Mouse (Mus musculus): ENCODE data around the gene Dlgap5. TPM values are rescaled to one million over a fixed set of nuclear protein-coding genes. Genes with fewer than 3 reads are reported as not detected.
"Not testable (repeated sequence)": the region's sequence is repeated elsewhere in the genome, so short reads cannot be mapped to it uniquely, and the experiment has no call there.

The Dlgap5 gene
- total RNA-seq (2021): 1 to 10 TPM in 1 of 2 experiments, under 1 TPM in 1; 0.57 to 1.1 TPM

DNA sequence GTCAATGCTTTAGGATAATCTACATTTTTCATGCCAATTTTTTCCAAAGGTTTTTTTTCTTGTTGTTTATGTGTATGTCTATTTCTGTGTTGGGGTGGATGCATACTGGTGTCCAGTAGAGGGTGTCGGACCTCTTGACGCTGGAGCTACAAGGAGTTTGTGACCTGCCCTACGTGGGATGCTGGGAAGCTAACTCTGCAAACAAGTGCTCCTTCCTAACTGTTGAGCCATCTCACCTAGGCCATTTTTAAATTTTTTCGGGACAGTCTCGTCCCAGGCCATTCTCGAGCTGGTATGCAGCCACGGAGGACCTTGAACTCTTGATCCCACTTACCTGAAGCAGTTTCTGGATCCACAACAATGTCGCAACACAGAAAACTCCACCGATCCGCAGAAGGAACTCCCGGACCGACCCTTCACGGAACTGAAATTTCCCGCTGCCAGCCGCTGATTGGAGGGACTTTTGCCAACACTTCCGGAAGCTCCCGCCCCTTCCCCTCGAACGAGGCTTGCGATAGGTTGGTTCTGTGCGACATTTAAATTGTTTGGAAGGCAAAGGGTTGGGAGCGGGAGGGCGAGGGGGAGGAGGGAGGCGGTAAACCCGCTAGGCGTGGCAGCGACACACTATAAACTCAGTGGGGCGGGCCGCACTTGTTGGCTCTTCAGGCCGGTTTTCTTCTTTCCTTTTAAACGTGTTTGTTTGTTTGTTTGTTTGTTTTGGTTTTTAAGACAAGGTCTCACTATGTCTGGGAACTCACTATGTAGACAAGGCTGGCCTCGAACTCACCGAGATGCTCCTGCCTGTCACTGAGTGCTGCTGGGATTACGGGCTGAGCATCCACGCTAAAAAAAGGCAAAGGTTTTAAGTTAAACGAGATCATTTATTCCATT lies at the start of gene Dlgap5:
Gene Dlgap5 (minus strand): TSS at position 633 of the 891 bp plus-strand sequence.
- peak; percentile 87 for DNase-seq (ENCODE audit: low spot score)
- intact Hi-C loops (cut with DNase I): loop anchor here (5.0 kb wide), 2 partner anchors 54 to 114 kb away; no protein-coding TSS in a partner anchor

DNA sequence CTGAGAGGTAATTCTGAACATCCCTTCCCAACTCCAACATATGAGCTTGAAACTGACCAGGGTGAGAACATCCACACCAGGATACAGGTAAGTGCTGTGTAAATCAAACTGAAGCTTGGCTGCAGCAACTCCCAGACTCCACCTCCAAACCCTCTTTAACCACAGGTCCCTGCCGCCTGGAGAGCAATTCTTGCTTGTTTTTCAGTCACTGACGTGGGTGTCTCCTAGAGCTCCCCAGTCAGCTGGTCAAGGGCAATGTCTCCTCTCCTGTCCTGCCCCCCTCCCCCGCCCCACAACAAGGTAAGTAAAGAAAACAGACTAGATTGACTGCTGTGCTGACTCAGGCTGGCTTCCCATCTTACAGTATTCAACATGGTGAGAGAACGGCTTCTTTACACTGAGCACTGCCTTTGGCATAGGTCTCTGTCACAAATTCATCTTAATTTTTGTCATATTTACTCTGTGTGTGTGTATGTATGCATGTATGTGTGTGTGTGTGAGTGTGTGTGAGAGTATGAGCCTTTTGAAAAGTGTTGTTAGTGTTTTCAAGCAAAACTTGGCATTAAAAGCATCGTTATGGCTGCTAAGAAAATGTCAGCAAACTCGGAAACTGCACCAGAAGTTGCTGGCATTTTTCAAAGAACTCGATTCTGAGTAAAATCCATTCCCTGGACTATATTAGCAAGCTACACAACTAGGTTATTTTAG lies 47.4 kb upstream of the Dlgap5 start:
- intact Hi-C loops (cut with DNase I): no loop called here
- no peak for DNase-seq (ENCODE audit: low spot score)

DNA sequence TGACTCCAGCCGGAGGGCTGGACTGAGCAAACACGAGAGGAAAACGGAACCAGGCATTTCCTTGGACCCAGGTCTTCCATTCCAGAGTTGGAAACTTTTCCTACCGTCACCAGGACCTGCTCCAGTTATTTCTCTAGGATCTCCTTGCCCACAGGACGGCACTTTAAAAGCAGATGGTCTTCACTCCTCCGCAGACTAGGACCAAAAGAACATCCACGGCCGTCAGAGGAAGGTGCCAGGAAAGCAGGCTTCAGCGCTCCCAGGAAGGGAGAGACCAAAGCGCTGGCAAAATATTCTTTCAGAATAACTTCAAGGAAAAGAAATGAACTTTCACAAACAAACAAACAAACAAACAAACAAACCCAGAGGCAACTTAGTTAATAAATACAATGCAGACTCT lies 46.2 kb upstream of the Dlgap5 start:
- no peak for DNase-seq (ENCODE audit: low spot score)
- intact Hi-C loops (cut with DNase I): no loop called here

DNA sequence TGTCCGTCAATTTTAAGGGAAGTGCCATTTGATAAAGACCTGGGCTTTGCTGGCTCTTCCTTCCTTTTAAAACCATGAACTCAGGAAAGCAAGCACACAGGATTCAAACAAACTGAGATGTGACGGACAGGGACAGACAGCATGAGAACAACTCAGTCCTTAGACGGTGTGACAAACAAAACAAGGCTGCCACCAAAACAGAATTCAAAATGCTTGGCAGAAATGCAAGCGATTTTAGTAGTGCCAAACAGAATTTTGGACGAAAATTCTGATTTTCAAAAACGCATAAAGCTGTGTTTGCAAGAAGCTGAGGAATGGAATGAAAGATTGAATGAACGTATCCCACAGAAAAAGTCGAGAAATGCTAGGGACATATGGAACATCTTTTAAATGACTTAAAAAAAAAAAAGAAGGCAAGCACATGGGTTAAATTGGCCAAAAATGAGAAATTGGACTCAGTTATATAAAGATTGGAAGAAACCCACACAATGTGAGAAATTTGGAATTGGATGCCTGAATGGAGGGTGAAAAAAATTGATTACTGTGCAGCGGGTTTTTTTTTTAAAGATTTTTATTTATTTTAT lies 44.8 kb upstream of the Dlgap5 start:
- DNase-seq (ENCODE audit: low spot score): no peak
- intact Hi-C loops (cut with DNase I): no loop called here

DNA sequence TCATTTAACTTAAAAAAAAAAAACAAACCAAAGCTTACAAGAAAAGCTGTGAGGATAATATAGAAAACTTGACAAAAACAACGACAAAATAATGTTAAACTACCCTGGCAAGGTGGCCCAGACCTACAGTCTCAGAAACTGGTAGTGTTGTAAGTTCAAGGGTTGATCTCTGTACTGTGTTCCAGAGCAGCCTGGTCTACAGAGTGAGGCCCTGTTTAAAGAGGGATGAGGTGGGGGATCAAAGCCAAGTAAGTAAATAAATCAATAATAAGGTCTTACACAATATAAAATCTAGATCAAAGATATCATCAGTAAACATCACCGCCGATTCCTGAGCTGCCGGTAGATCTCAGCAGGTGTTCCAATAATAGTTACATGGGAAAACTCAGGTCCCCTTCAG lies 44.2 kb upstream of the Dlgap5 start:
- DNase-seq (ENCODE audit: low spot score): no peak
- intact Hi-C loops (cut with DNase I): no loop called here

DNA sequence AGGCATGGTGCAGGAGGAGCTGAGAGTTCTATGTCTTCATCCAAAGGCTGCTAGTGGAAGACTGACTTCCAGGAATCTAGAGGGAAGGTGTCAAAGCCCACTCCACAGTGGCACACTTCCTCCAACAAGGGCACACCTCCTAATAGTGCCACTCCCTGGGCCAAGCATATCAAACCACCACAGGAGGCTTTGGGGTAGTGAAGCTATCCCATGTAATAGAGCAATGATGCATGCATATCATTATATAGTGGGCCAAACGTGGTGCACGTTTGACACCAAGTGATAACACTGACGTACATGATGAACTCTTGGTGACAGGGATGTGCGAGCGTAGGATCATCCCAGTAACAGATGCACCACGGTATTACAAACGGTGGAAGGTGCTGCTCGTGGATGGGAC lies 43.8 kb upstream of the Dlgap5 start:
- no peak for DNase-seq (ENCODE audit: low spot score)
- intact Hi-C loops (cut with DNase I): no loop called here

DNA sequence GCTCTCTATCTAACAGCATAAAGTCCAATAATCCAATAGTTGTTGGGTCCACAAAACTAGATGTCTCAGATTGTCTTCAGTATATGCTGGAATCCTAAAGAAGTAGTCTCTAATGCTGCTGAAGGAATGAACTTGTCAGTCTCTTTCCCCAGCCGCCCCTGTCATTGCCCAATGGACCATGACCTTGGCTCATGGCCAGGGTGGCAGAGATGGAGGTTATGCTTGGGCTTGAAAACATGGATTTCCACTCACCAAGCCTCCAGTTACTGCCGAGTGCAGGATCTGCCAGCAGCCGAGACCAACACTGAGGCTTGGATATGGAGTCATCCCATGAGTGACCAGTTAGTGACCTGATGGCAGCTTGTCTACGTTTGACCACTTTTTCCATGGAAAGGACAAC lies 41.3 kb upstream of the Dlgap5 start:
- intact Hi-C loops (cut with DNase I): no loop called here
- no peak for DNase-seq (ENCODE audit: low spot score)

DNA sequence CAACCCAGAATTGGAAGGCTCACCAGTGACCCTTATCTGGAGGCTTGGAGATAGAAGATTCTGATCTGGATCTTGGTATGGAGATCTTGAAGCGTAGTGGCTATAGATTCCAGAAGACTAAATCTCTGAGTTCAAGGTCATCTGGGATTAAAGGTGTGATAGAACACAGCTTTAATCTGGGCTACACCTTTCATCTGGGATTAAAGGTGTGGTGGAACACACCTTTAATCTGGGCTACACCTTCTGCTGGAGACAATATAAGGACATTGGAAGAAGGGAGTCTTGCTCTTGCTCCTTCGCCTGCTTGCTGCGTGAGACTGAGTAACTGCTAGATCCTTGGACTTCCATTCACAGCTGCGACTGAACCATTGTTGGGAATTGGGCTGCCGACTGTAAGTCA lies 31.9 kb upstream of the Dlgap5 start, which contains the start of gene Fbxo34:
Gene Fbxo34 (plus strand): TSS at position 301 of the 400 bp plus-strand sequence.
- intact Hi-C loops (cut with DNase I); DNase-seq (ENCODE audit: low spot score): not testable (repeated sequence)

DNA sequence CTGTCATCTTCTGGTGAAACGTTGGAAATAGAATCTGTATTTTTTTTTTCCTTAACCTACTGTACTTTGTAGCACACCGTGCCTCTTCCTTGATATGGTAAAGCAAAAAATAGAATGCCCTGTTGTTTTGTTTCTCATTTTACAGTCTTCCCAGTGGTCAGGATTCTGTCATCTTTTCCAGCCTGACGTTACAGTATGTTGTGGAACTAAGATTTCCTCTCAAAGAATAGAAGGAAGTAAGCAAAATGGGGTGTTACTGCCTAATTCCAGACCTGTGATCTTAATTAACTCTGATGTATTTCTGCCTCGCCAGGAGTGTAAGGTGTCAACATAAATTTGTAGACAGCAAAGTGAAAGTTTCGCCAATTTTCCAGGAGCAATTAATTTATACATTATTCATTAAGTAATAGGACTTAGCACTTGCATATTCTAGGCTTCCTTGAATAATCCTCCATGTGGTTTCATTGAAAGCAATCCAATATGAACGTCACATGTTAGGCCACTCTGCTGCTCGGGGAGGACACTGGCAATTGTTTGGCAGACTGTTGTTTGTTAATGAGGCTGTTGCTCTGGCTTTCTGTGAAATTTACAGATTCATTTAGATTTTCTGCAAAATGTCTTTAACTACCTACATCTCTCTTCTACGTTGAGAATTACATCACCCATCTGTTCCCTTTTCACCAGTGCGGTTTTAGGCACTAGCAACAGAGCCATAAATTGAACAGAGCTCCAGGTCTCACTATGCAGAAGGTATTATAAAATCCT lies 27.3 kb upstream of the Dlgap5 start:
- intact Hi-C loops (cut with DNase I): no loop called here
- no peak for DNase-seq (ENCODE audit: low spot score)

DNA sequence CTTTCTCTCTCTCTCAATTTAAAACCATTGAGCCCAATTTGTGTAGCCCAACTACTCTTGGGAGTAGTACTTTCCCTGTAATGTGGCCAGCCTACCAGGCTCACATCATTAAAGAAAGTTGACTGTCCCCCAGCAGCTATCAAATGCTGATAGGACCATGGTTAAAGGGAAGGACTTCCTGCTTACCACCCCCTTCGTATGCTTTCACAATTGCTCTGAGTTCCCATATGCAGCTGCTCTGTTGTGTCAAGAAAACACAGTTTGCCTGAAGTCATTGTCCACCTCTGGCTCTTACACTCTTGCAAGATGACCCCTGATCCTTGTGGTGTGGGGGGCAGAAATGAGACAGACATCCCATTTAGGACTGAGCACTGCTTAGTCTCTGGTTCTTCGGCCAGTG lies 26.7 kb upstream of the Dlgap5 start:
- no peak for DNase-seq (ENCODE audit: low spot score)
- intact Hi-C loops (cut with DNase I): no loop called here

DNA sequence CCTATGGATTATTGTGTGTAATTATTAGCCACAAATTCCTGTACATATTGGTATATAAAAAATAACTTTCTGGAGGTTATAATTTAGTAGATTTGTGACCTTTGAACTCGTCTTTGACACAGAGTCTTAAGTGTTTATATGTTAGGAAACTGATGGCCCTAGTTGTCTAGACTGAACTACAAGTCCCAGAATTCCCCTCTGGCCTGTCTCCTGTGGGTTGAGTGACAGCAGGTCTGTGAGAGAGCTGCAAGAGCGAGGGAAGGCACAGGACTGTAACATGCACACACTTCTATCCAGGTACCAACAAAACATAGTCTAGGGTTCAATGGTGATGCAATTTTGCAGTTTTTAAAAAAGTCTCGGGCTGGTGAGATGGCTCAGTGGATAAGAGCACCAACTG lies 20.7 kb upstream of the Dlgap5 start:
- intact Hi-C loops (cut with DNase I): no loop called here
- no peak for DNase-seq (ENCODE audit: low spot score)

DNA sequence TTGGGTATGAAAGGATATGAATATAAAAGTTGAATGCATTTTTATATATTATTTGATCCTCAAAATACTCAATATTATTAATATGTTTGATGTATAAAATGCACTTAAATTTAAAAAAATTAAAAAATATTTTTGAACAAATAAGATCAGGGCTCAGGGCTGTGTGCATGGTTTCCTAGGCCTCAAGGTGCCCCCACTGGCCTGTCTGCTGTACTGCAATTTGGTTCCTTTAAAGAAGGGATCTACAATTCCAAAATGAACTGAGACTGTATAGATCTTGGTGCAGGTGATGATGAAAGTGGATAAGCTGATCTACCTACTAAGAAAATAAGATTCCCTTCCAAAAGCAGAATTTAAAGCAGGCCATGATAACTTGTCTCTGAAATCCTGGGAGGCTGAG lies 14.8 kb upstream of the Dlgap5 start:
- intact Hi-C loops (cut with DNase I): no loop called here
- no peak for DNase-seq (ENCODE audit: low spot score)

DNA sequence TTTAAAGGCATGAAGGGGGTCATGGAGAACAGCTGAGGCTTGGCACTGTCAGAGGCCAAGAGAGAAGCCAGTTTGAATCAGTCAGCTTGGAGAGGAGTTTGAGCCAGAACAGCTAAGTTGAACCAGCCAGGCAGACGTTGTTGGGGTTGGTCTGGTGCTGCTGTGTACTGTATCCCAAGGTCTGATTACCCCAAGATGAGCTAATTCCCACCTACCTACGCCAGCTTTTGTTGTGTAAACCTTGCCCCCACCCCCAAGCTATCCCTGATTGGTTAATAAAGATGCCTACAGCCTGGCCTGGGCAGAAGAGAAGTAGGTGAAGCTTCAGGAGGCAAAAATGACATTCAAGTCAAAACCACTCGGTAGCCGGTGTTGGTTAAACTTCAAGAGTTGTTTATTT lies 4.3 kb upstream of the Dlgap5 start:
- intact Hi-C loops (cut with DNase I): no loop called here
- no peak for DNase-seq (ENCODE audit: low spot score)

DNA sequence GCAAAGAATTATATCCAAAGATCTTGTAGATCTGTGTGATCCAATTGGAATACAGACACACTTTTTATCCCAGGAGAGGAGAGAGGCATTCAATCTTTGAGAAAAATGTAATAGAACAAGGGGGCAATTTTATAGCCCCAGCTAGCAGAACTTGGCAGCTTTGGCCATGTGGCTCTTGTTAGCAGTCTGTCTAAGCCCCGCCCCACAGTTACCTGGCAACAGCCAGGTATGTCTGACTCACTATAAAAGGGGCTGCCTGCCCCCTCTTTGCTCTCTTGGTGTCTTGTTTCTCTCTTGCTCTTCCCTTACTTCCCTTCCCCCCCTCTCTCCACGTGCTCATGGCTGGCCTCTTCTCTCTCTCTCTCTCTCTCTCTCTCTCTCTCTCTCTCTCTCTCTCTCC lies 3.4 kb upstream of the Dlgap5 start:
- no peak for DNase-seq (ENCODE audit: low spot score)
- intact Hi-C loops (cut with DNase I): no loop called here

DNA sequence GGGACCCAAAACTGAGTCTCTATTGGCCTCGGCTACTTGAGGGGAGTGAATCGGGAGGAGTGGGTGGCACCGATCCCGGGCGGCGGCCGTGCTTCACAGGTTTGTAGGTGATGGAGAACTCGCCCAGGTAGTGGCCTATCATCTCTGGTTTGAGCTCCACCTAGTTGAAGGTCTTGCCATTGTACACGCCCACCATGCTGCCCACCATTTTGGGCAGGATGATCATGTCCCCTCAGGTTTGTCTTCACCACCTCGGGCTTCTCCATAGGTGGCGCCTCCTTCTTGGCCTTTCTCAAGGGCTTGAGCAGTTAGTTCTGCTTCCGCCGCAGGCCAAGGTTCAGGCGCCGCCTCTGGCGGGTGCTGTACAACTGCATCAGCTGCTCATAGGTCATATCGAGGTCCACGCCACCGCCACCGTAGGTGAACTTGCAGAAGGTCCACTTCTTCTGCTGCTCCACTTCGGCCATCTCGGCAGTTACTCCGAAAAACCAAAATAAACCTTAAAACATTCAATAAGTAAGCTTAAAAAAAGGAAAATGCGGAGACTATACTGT lies 1.6 kb upstream of the Dlgap5 start:
- DNase-seq (ENCODE audit: low spot score): no peak
- intact Hi-C loops (cut with DNase I): loop anchor here (5.0 kb wide), 2 partner anchors 53 to 113 kb away; no protein-coding TSS in a partner anchor

DNA sequence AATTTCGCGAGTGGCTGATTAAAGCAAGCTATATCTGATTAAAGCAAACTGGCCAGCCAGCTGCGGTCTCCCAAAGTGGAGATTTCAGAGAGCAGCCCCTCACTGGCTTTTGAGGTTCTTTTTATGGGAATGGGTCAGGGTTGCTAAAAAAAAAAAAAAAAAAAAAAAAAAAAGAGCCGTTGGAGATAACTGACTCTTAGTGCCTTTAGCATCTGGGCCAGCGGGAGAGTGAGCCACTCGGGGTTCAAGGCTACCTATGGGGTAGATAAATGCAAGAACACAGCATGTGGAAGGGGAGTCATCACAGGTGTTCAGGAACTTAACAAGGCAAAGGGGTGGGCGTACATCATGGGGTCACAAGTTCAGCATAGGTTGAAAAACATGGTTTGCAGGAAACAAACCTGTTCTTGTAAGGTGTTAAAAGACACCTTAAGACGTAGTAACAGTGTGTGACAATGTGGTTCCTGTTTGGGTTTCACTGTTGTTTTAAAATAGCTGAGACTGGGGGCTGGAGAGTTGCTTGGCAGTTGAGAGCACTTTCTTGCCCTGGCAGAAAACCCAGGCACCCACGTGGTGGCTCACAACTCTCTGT lies 923 bp upstream of the Dlgap5 start:
- no peak for DNase-seq (ENCODE audit: low spot score)
- intact Hi-C loops (cut with DNase I): loop anchor here (5.0 kb wide), 2 partner anchors 53 to 113 kb away; no protein-coding TSS in a partner anchor

DNA sequence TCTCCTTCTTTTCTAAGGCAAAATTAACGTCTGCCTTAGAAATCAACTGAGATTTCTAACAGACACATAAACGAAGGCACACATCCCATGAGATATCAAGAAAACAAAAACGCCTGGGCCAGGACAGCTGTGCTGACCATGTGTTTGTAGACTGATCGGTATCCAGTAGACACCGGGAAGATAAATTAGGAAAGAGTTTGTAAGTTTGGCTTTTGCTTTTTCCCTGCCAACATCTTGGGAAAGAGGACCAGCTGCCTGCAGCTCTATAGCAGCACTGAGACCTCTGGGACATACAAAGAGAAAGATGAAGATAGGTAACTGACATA lies 422 bp upstream of the Dlgap5 start:
- intact Hi-C loops (cut with DNase I): loop anchor here (5.0 kb wide), 2 partner anchors 54 to 114 kb away; no protein-coding TSS in a partner anchor
- no peak for DNase-seq (ENCODE audit: low spot score)

DNA sequence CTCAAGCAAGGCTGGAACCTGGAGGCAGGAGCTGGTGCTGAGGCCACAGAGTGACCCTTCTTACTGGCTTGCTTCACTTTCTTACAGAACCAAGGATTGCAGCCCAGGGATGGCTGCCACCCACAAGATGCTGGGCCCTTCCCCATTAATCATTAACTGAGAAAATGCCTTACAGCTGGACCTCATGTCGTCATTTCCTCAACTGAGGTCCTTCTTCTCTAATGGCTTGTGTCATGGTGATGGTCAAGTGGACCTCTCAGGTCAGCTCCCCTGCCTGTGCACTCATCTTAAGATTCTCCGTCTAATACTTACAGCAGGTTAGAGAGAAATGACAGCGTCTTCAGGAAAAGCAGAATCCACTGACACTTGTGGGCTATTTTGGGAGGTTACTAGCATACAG lies 861 bp downstream of the Dlgap5 start:
- intact Hi-C loops (cut with DNase I): loop anchor here (5.0 kb wide), 2 partner anchors 55 to 115 kb away; no protein-coding TSS in a partner anchor
- DNase-seq (ENCODE audit: low spot score): no peak

DNA sequence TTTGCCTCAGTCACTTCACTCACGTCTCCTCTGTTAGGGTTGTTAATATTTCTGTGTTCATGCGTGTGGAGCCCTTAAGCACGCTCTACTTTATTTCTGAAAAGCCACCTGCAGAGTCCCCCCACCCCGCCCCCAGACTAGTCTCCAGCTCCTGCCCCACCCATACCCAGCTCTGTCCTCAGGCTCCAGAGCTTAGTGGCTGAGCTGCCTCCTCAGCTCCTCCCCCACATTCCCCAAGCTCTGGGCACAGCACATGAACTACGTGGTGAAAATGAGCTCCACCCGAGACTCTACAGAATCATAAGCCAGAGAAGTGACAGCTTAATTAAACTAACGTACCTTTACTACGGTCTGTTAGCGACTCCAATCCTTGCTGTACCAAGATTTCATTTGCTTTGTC lies 12.2 kb downstream of the Dlgap5 start:
- intact Hi-C loops (cut with DNase I): no loop called here
- no peak for DNase-seq (ENCODE audit: low spot score)
